Mouse (Mus musculus): ENCODE data around the gene Vta1. TPM values are rescaled to one million over a fixed set of nuclear protein-coding genes. Genes with fewer than 3 reads are reported as not detected.

Gene Vta1
- 99.8 and 113 TPM in 2 replicates for polyA plus RNA-seq (2011; ENCODE audit: insufficient read depth, insufficient read length, low read depth, missing spikeins)

DNA sequence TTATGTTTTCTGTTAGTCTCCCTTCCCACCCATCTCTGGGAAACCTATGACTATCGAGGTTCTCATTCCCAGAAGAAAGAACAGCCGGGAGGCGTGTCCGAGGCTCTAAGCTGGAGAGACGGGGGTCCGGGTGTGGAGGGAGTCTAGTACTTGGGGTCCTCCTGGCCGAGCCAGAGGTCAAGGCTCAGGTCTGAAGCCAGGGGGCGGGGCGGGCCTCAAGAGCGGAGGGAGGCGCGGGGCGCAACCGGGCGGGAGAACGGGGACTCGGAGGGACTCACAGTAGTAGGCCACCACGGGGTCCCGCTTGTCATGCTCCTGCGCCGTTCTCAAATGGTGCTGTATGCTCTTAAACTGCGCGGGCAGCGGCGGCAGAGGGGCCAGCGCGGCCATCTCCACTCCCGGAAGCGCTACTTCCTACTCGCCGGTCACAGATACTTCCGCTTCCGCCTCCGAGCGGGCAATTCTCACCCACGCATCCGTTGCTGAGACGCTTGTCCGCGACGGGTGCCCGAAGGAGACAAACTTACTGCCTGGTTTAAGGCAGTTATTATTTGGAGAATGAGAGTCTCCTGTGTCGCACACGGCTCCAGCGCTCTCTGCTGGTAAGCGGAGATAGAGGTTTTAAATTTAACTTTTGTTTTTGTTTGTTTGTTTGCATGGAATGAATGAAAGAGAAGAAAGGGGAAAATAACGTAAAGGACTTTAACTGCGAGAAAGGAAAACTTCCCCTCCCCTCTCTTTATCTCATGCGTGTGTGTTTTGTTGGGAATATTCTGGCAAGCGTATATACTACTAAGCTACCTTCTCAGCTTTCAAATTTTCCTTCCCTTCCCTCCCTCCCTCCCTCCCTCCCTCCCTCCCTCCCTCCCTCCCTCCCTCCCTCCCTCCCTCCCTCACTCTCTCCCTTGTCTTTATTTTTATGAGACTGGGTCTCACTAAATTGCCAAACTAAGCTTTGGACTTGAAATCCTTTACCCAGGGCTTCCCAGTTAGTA is at the start of gene Vta1, which contains the start of gene Nmbr:
Gene Vta1 (minus strand): TSS at position 489 of the 995 bp plus-strand sequence.
Gene Nmbr (plus strand): TSS at position 520 of the 995 bp plus-strand sequence.
- TF ChIP-seq EP300 (IDR thresholded peaks at IDR 0.05; ENCODE audit: insufficient read depth, low read depth, low read length) (0 out of 2 replicates have a peak, but pooled peaks have one; percentile 29), POLR2A (IDR thresholded peaks at IDR 0.05; ENCODE audit: insufficient read depth, low read length) (no peak), CTCF (IDR thresholded peaks at IDR 0.05; ENCODE audit: low read depth, low read length) (peak; percentile 68)
- H3K4me3 ChIP-seq (ENCODE audit: low read depth, low read length): peak within 1 kb of the TSS; percentile 93
- H3K36me3 ChIP-seq (ENCODE audit: control insufficient read depth, insufficient read depth, low read length, poor library complexity, severe bottlenecking): no peaks in the 10 kb centered on the region
- no peaks in the 10 kb centered on the region for H3K4me1 ChIP-seq (ENCODE audit: control insufficient read depth, insufficient read depth, low read length)
- no peaks in the 10 kb centered on the region for H3K9me3 ChIP-seq (replicated peaks; ENCODE audit: control insufficient read depth, insufficient read depth, low read length, poor library complexity, severe bottlenecking)
- H3K27me3 ChIP-seq (ENCODE audit: control insufficient read depth, insufficient read depth, low read length, poor library complexity, severe bottlenecking): no peaks in the 10 kb centered on the region
- peak within 1 kb of the TSS; percentile 77 for H3K9ac ChIP-seq (ENCODE audit: low read depth, poor library complexity, severe bottlenecking)
- no peak within 1 kb of the TSS for H3K27ac ChIP-seq (ENCODE audit: insufficient read depth, low read length)

DNA sequence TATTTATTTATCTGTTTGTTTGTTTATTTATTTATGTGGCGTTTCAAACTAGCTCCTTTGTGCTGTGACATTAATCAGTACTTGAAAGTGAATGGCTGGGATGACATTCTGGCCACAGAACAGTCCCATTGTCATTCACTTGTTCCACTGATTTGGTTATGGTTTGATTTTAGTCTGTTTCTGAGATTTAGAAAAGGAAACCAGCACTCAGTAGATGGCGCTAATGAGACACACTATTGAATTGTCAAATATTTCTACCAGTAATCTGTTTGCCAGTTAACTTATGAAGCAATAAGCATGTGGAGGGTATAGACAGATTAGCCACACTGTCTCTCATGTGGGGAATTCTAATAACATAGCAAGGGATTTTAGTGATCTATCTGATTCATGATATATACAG is 28.9 kb upstream of the Vta1 start:
- no peaks in the 10 kb centered on the region for H3K36me3 ChIP-seq (ENCODE audit: control insufficient read depth, insufficient read depth, low read length, poor library complexity, severe bottlenecking)
- H3K9me3 ChIP-seq (replicated peaks; ENCODE audit: control insufficient read depth, insufficient read depth, low read length, poor library complexity, severe bottlenecking): no peaks in the 10 kb centered on the region
- H3K4me1 ChIP-seq (ENCODE audit: control insufficient read depth, insufficient read depth, low read length): no peaks in the 10 kb centered on the region
- no peak for TF ChIP-seq POLR2A (IDR thresholded peaks at IDR 0.05; ENCODE audit: insufficient read depth, low read length)
- no peak for TF ChIP-seq EP300 (IDR thresholded peaks at IDR 0.05; ENCODE audit: insufficient read depth, low read depth, low read length)
- no peak for TF ChIP-seq CTCF (IDR thresholded peaks at IDR 0.05; ENCODE audit: low read depth, low read length)
- no peak overlapping the region for H3K27ac ChIP-seq (ENCODE audit: insufficient read depth, low read length)
- no peak overlapping the region for H3K9ac ChIP-seq (ENCODE audit: low read depth, poor library complexity, severe bottlenecking)
- H3K4me3 ChIP-seq (ENCODE audit: low read depth, low read length): no peak overlapping the region
- H3K27me3 ChIP-seq (ENCODE audit: control insufficient read depth, insufficient read depth, low read length, poor library complexity, severe bottlenecking): no peaks in the 10 kb centered on the region

DNA sequence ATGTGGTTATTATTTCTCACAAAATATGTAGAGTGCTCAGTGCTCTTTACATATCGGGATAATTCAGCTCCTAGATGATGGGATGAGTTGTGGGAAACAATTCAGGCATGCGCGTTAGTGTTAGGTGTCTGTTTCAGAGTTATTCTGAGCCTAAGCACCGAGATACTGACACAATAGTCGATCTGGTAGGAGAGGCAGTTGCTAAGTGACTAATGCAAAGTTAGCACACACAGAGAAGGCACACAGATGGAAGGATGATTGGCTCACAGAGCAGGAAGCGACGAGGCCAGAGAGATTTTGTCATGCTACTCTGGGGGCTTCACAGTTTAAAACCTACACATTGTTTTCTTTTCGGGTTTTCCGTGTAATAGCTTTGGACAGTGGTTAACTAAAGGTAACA is 20.3 kb upstream of the Vta1 start:
- Histone ChIP-seq H3K27me3 (ENCODE audit: control insufficient read depth, insufficient read depth, low read length, poor library complexity, severe bottlenecking) (no peaks in the 10 kb centered on the region), H3K4me1 (ENCODE audit: control insufficient read depth, insufficient read depth, low read length) (no peaks in the 10 kb centered on the region), H3K9me3 (replicated peaks; ENCODE audit: control insufficient read depth, insufficient read depth, low read length, poor library complexity, severe bottlenecking) (no peaks in the 10 kb centered on the region), H3K4me3 (ENCODE audit: low read depth, low read length) (no peak overlapping the region), H3K27ac (ENCODE audit: insufficient read depth, low read length) (no peak overlapping the region), H3K36me3 (ENCODE audit: control insufficient read depth, insufficient read depth, low read length, poor library complexity, severe bottlenecking) (no peaks in the 10 kb centered on the region), H3K9ac (ENCODE audit: low read depth, poor library complexity, severe bottlenecking) (no peak overlapping the region)
- TF ChIP-seq EP300 (IDR thresholded peaks at IDR 0.05; ENCODE audit: insufficient read depth, low read depth, low read length) (no peak), POLR2A (IDR thresholded peaks at IDR 0.05; ENCODE audit: insufficient read depth, low read length) (no peak), CTCF (IDR thresholded peaks at IDR 0.05; ENCODE audit: low read depth, low read length) (no peak)

DNA sequence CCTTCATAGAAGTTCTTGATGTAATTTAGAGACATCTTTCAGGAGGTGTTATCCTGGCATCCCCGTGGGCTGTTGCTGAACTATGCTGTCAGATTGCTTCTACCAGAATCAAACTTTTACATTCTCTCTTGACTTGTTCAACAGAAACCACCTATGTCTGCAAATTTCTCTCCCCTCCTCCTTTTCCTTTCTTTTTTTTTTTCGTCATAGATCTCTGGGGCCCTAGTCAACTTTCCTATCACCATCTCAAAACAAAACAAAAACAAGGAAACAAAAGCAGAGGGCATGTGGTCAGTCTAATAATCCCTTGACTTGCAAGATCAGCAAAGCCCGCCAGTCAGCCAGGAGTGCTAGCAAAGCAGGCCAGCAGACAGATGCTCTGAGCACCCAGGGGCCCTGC is 12.8 kb upstream of the Vta1 start, which contains the start of gene Gje1:
Gene Gje1 (minus strand): TSS at position 101 of the 400 bp plus-strand sequence.
- Histone ChIP-seq H3K9me3 (replicated peaks; ENCODE audit: control insufficient read depth, insufficient read depth, low read length, poor library complexity, severe bottlenecking) (no peaks in the 10 kb centered on the region), H3K36me3 (ENCODE audit: control insufficient read depth, insufficient read depth, low read length, poor library complexity, severe bottlenecking) (no peaks in the 10 kb centered on the region), H3K4me3 (ENCODE audit: low read depth, low read length) (no peak within 1 kb of the TSS), H3K27ac (ENCODE audit: insufficient read depth, low read length) (no peak within 1 kb of the TSS), H3K27me3 (ENCODE audit: control insufficient read depth, insufficient read depth, low read length, poor library complexity, severe bottlenecking) (no peaks in the 10 kb centered on the region), H3K4me1 (ENCODE audit: control insufficient read depth, insufficient read depth, low read length) (no peaks in the 10 kb centered on the region), H3K9ac (ENCODE audit: low read depth, poor library complexity, severe bottlenecking) (no peak within 1 kb of the TSS)
- TF ChIP-seq POLR2A (IDR thresholded peaks at IDR 0.05; ENCODE audit: insufficient read depth, low read length) (no peak), CTCF (IDR thresholded peaks at IDR 0.05; ENCODE audit: low read depth, low read length) (no peak), EP300 (IDR thresholded peaks at IDR 0.05; ENCODE audit: insufficient read depth, low read depth, low read length) (no peak)

DNA sequence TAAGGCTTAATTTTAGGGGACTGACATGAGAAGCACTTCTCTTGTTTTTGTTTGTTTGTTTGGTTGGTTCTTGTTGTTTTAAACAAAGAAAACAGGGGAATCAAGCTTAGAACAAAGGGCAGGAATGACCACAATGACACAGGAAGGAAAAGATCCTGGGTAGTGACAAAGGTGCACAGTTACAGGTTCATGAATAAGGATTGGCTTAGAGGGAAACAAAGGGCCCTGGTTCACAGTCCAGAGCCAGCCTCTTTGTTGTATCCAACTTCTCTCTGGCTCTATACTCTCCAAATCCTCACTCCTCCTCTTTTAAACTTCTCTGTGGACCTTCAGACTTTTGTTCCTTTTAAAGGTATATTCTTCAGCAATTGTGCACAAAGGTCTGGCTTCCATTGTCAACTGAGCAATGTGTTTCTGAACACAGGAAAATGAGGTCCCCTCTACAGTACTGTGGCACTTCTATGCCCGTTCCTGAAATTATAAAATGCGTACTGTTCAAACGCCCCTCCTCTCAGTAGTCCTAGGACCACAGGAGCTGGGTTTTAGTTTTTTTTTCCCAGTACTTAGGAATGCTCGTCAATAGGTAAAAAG is 1.4 kb downstream of the Vta1 start:
- no peaks in the 10 kb centered on the region for H3K4me1 ChIP-seq (ENCODE audit: control insufficient read depth, insufficient read depth, low read length)
- 0 out of 2 replicates have a peak overlapping the region, but pooled peaks have one; percentile 77 for H3K9ac ChIP-seq (ENCODE audit: low read depth, poor library complexity, severe bottlenecking)
- H3K4me3 ChIP-seq (ENCODE audit: low read depth, low read length): no peak overlapping the region
- TF ChIP-seq POLR2A (IDR thresholded peaks at IDR 0.05; ENCODE audit: insufficient read depth, low read length) (no peak), CTCF (IDR thresholded peaks at IDR 0.05; ENCODE audit: low read depth, low read length) (no peak), EP300 (IDR thresholded peaks at IDR 0.05; ENCODE audit: insufficient read depth, low read depth, low read length) (no peak)
- H3K27ac ChIP-seq (ENCODE audit: insufficient read depth, low read length): no peak overlapping the region
- no peaks in the 10 kb centered on the region for H3K36me3 ChIP-seq (ENCODE audit: control insufficient read depth, insufficient read depth, low read length, poor library complexity, severe bottlenecking)
- no peaks in the 10 kb centered on the region for H3K9me3 ChIP-seq (replicated peaks; ENCODE audit: control insufficient read depth, insufficient read depth, low read length, poor library complexity, severe bottlenecking)
- no peaks in the 10 kb centered on the region for H3K27me3 ChIP-seq (ENCODE audit: control insufficient read depth, insufficient read depth, low read length, poor library complexity, severe bottlenecking)

Measured in ES-Bruce4 (cell line).